Mouse (Mus musculus) intestine, postnatal 0 days (tissue): ENCODE measurements at regions not wholly inside any gene's neighbourhood (a gene's known extent, or its start where the extent isn't known, plus 50 kb on each side); places are given as distances from the start of the nearest gene placed in this dataset.

Source experiments
- ATAC-seq: fragments of 200-750 bp; cut with Nextera tagmentation; 2 replicates; pipeline ENCODE4 v1.8.0; 2017; ENCODE audit warnings: mild to moderate bottlenecking, moderate TSS enrichment, moderate library complexity
- H3K27ac ChIP-seq: fragments of 300-500 bp; sonication (generic); 2 replicates; pipeline ENCODE4 v1.5.1; 2014; ENCODE audit warnings: mild to moderate bottlenecking, low read depth, low read length, moderate library complexity
- H3K27me3 ChIP-seq: fragments of 300-500 bp; sonication (generic); replicated peaks from 2 replicates; pipeline ENCODE4 v1.6.1; 2014; ENCODE audit warnings: low read length, mixed read lengths; ENCODE audit not compliant: control insufficient read depth, insufficient read depth
- H3K36me3 ChIP-seq: fragments of 300-500 bp; sonication (generic); 2 replicates; pipeline ENCODE4 v1.6.1; 2014; ENCODE audit warnings: mild to moderate bottlenecking, moderate library complexity; ENCODE audit not compliant: control insufficient read depth, insufficient read depth
- H3K4me1 ChIP-seq: fragments of 300-500 bp; sonication (generic); replicated peaks from 2 replicates; pipeline ENCODE4 v1.6.1; 2014; ENCODE audit warnings: antibody characterized with exemption, low read length, mixed read lengths; ENCODE audit not compliant: control insufficient read depth, insufficient read depth
- H3K4me2 ChIP-seq: fragments of 300-500 bp; sonication (generic); replicated peaks from 2 replicates; pipeline ENCODE4 v1.6.1; 2014; ENCODE audit warnings: low read depth, mild to moderate bottlenecking, moderate library complexity
- H3K4me3 ChIP-seq: fragments of 300-500 bp; sonication (generic); 2 replicates; pipeline ENCODE4 v1.5.1; 2014; ENCODE audit warnings: low read depth, low read length
- H3K9ac ChIP-seq: fragments of 300-500 bp; sonication (generic); 2 replicates; pipeline ENCODE4 v1.6.1; 2014; ENCODE audit warnings: mild to moderate bottlenecking, low read depth, low read length
- H3K9me3 ChIP-seq: fragments of 300-500 bp; sonication (generic); 2 replicates; pipeline ENCODE4 v1.6.1; 2016; ENCODE audit warnings: mixed run types; ENCODE audit not compliant: control insufficient read depth
- CTCF ChIP-seq: sonication (generic); IDR thresholded peaks from 2 replicates; pipeline ENCODE4 v1.5.1; 2016; ENCODE audit warnings: low read depth, mild to moderate bottlenecking, control low read depth, antibody characterized with exemption, moderate library complexity
- WGBS: fragments of 180-500 bp; shearing (Covaris S2); extraction: QIAGEN DNeasy Blood & Tissue Kit; methylation state at CpG from one replicate; pipeline ENCODE4 v1.1.7; 2014; 5-methylcytosine and 5-hydroxymethylcytosine counted together

GRCm38 (mm10) chr3:50609341-50610012 is 166.1 kb upstream of the Slc7a11 start:
- no peak overlapping the region for H3K9ac ChIP-seq
- no peaks in the 10 kb centered on the region for H3K4me1 ChIP-seq
- H3K27ac ChIP-seq, result no peak overlapping the region
- 54% methylated on average over 11 of the region's 11 CpGs for WGBS
- no peaks in the 10 kb centered on the region for H3K9me3 ChIP-seq
- no peak for ATAC-seq
- no peaks in the 10 kb centered on the region for H3K36me3 ChIP-seq
- H3K27me3 ChIP-seq, result no peaks in the 10 kb centered on the region
- H3K4me2 ChIP-seq, result no peak overlapping the region
- H3K4me3 ChIP-seq, result no peak overlapping the region
- no peak for TF ChIP-seq CTCF

DNA sequence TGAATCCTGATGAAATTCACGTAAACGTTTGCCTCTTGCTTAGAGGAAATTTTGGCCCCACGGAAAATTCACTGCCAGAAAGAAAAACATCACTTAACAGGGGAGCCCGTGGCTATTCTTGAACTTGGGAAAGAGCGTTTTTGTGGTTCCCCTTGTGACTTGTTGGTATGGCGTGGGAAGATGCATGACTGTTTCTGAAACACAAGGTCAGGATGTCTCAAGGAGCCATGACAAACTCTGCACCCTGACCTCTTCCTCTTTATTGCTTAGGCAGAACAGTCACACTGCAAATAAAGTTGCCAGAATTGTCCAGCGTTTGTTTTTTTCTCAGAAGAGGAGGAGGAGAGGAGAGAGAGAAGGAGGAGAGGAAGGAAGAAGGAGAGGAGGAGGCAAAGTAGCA is 164.3 kb upstream of the Slc7a11 start:
- no peaks in the 10 kb centered on the region for H3K27me3 ChIP-seq
- no peak for ATAC-seq

GRCm38 (mm10) chr3:50606986-50607385 is 163.6 kb upstream of the Slc7a11 start:
- 19% methylated on average over 1 of the region's 1 CpGs for WGBS
- no peak for TF ChIP-seq CTCF
- Histone ChIP-seq H3K36me3 (no peaks in the 10 kb centered on the region), H3K9ac (no peak overlapping the region), H3K4me1 (no peaks in the 10 kb centered on the region), H3K4me3 (no peak overlapping the region), H3K9me3 (no peaks in the 10 kb centered on the region), H3K27ac (no peak overlapping the region), H3K4me2 (no peak overlapping the region), H3K27me3 (no peaks in the 10 kb centered on the region)
- no peak for ATAC-seq

More for the DNA sequence above, 164.3 kb upstream of the Slc7a11 start:
- TF ChIP-seq CTCF, result no peak
- Histone ChIP-seq H3K4me2 (no peak overlapping the region), H3K27ac (no peak overlapping the region), H3K9ac (no peak overlapping the region), H3K36me3 (no peaks in the 10 kb centered on the region), H3K4me3 (no peak overlapping the region), H3K4me1 (no peaks in the 10 kb centered on the region), H3K9me3 (no peaks in the 10 kb centered on the region)
- 55% methylated on average over 7 of the region's 7 CpGs for WGBS

DNA sequence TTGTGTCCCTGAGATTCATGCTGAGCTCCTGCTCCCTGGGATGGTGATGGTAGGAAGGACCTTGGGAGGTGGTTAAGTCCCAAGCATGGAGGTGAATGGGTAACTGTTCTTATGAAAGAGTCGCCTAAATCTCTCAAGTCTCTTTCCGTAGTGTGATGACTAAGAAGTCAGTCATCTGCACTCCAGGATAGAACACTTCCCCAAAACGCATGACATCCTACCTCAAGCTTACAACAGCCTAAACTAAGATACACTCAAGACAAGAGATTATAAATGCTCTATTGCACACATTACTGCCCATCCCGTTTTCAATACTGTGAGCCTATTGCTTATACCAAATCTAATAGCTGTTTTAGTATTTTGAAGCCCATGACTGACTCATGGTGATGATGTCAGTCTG is 162.3 kb upstream of the Slc7a11 start:
- Histone ChIP-seq H3K9me3 (no peaks in the 10 kb centered on the region), H3K4me1 (no peaks in the 10 kb centered on the region), H3K4me3 (no peak overlapping the region), H3K36me3 (no peaks in the 10 kb centered on the region), H3K9ac (no peak overlapping the region), H3K27ac (no peak overlapping the region), H3K4me2 (no peak overlapping the region), H3K27me3 (no peaks in the 10 kb centered on the region)
- no peak for TF ChIP-seq CTCF
- ATAC-seq, result no peak
- WGBS, result 88% methylated on average over 4 of the region's 4 CpGs

- H3K4me2 ChIP-seq, result no peak overlapping the region
- no peak for TF ChIP-seq CTCF
- H3K9me3 ChIP-seq, result no peaks in the 10 kb centered on the region
- no peak overlapping the region for H3K27ac ChIP-seq
- H3K27me3 ChIP-seq, result no peaks in the 10 kb centered on the region
- H3K9ac ChIP-seq, result no peak overlapping the region
- 67% methylated on average over 7 of the region's 7 CpGs for WGBS
- H3K4me1 ChIP-seq, result no peaks in the 10 kb centered on the region
- H3K36me3 ChIP-seq, result no peaks in the 10 kb centered on the region
- H3K4me3 ChIP-seq, result no peak overlapping the region
- no peak for ATAC-seq
These were observed 159.8 kb upstream of the Slc7a11 start for GRCm38 (mm10) chr3:50603182-50603581.

GRCm38 (mm10) chr3:50595732-50596131 is 152.3 kb upstream of the Slc7a11 start:
- Histone ChIP-seq H3K4me3 (no peak overlapping the region), H3K4me2 (no peak overlapping the region), H3K4me1 (no peaks in the 10 kb centered on the region), H3K9me3 (no peaks in the 10 kb centered on the region), H3K9ac (no peak overlapping the region), H3K36me3 (no peaks in the 10 kb centered on the region), H3K27me3 (no peaks in the 10 kb centered on the region), H3K27ac (no peak overlapping the region)
- 100% methylated on average over 1 of the region's 1 CpGs for WGBS
- no peak for ATAC-seq
- no peak for TF ChIP-seq CTCF

DNA sequence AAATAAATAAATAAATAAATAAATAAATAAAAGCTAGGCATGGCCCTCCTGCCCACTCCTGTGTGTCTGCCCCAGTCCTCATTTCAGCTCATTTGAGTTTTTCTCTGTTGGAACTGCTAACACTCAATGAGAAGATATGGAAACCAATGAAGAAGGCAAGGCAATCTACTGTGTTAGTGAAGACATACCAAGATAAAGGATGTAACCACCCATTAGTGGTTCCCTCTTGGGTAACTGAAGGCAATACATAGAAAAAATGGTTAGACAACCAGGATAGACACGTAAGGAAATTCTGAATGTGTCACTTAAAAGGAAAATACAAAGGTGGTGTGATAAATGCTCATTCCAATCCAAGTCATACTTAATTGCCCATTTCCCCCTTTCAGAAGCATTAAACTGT is 140.9 kb upstream of the Slc7a11 start:
- H3K4me2 ChIP-seq, result no peak overlapping the region
- H3K4me1 ChIP-seq, result no peaks in the 10 kb centered on the region
- no peaks in the 10 kb centered on the region for H3K36me3 ChIP-seq
- H3K4me3 ChIP-seq, result no peak overlapping the region
- TF ChIP-seq CTCF, result no peak
- ATAC-seq, result no peak
- no peak overlapping the region for H3K27ac ChIP-seq
- no peaks in the 10 kb centered on the region for H3K27me3 ChIP-seq
- no peaks in the 10 kb centered on the region for H3K9me3 ChIP-seq
- no peak overlapping the region for H3K9ac ChIP-seq
- WGBS, result 100% methylated on average over 1 of the region's 1 CpGs
